Mouse (Mus musculus) fat pad, adult 2 months (tissue): ENCODE measurements at regions not wholly inside any gene's neighbourhood (a gene's known extent, or its start where the extent isn't known, plus 50 kb on each side); places are given as distances from the start of the nearest gene placed in this dataset.

Experiments
- DNase-seq: peaks from one replicate; pipeline ENCODE4 v3.0.0-alpha.2; 2011; ENCODE audit warnings: low read depth, low spot score; ENCODE audit errors: extremely low read depth

- DNase-seq: peak; percentile 31
Observed at GRCm38 (mm10) chr16:77877006-77877405, 275.1 kb upstream of the Gm11146 start.

- DNase-seq: no peak
Observed at GRCm38 (mm10) chr16:77863246-77863645, 261.4 kb upstream of the Gm11146 start.

GRCm38 (mm10) chr16:77852066-77852781, 250.3 kb upstream of the Gm11146 start:
- DNase-seq: no peak

GRCm38 (mm10) chr16:77851206-77852065, 249.5 kb upstream of the Gm11146 start:
- DNase-seq: peak; percentile 83

GRCm38 (mm10) chr16:77835767-77836166, 233.9 kb upstream of the Gm11146 start:
- no peak for DNase-seq

- DNase-seq: no peak
Observed at GRCm38 (mm10) chr16:77827322-77828117, 225.6 kb upstream of the Gm11146 start.

- DNase-seq: no peak
Observed at GRCm38 (mm10) chr16:77799709-77800108, 197.8 kb upstream of the Gm11146 start.

GRCm38 (mm10) chr16:77796926-77797325, 195.0 kb upstream of the Gm11146 start:
- no peak for DNase-seq

GRCm38 (mm10) chr16:77789652-77790051, 187.8 kb upstream of the Gm11146 start:
- DNase-seq: no peak

GRCm38 (mm10) chr16:77789206-77789605, 187.3 kb upstream of the Gm11146 start:
- no peak for DNase-seq

GRCm38 (mm10) chr16:77788781-77789150, 186.9 kb upstream of the Gm11146 start:
- DNase-seq: no peak

- DNase-seq: no peak
Observed at GRCm38 (mm10) chr16:77788041-77788780, 186.3 kb upstream of the Gm11146 start.

GRCm38 (mm10) chr16:77787025-77787424, 185.1 kb upstream of the Gm11146 start:
- DNase-seq: no peak

- peak; percentile 86 for DNase-seq
Observed at GRCm38 (mm10) chr16:77779019-77779418, 177.1 kb upstream of the Gm11146 start.

GRCm38 (mm10) chr16:77772075-77772474, 170.2 kb upstream of the Gm11146 start:
- DNase-seq: peak; percentile 63

- peak; percentile 52 for DNase-seq
Observed at GRCm38 (mm10) chr16:77760926-77761347, 159.0 kb upstream of the Gm11146 start.

GRCm38 (mm10) chr16:77760479-77760878, 158.6 kb upstream of the Gm11146 start:
- peak; percentile 80 for DNase-seq

- no peak for DNase-seq
Observed at GRCm38 (mm10) chr16:77759997-77760396, 158.1 kb upstream of the Gm11146 start.

- no peak for DNase-seq
Observed at GRCm38 (mm10) chr16:77754882-77755281, 153.0 kb upstream of the Gm11146 start.

- DNase-seq: no peak
Observed at GRCm38 (mm10) chr16:77749474-77749873, 147.6 kb upstream of the Gm11146 start.

GRCm38 (mm10) chr16:77743838-77744237, 141.9 kb upstream of the Gm11146 start:
- no peak for DNase-seq
